Mouse (Mus musculus): Measurements from ENCODE around the gene Slc28a1. TPM values are rescaled to one million over a fixed set of nuclear protein-coding genes. Genes with fewer than 3 reads are reported as not detected.
"Not testable (repeated sequence)": the region's sequence is repeated elsewhere in the genome, so short reads cannot be mapped to it uniquely, and the experiment has no call there.

Gene Slc28a1
- total RNA-seq, 2 experiments from 2014 or later, result 0.19 to 0.20 TPM

- DNase-seq, result no peak
Observed at GRCm38 (mm10) chr7:81125215-81126175, 10.9 kb downstream of the Slc28a1 start.

DNA sequence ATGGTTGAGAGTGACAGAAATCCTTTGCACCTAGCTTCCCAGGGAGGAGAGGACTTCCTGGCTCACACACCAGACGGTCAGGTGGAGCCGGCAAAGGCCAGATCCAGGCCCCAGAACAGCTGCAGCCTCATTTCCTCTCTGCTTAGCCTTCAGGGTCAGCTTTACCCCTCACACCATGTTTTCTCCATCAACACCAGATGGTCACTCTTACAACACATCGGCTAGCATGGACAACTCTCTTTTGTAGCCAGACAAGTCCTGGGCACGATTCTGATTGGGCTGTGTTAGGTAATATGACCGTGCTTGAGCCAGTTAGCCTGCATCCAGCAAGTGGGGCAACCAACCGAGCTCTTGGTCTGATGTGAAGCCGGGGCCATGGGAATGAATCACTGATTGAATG lies 17.3 kb downstream of the Slc28a1 start:
- peak; percentile 62 for DNase-seq

DNA sequence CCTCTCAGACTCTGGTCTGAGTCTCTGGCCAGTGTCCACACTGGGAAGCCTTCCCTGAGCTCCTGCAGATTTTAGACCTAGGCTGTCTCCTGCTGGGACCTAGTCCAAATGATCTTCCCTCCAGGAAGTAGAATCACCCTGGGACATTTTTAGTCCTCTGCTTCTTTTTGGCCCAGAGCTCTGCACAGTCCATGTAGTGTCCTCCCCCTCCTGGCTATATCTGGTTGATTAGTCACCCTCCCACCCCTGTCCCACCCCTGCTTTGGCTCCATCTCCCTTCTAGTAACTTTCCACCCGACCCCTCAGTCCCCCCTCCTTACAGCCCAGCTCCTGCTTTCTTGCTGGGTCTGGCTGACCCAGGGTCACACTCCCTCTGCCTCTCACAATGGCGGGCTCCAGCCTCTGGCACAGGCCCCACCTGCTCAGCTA lies 18.3 kb downstream of the Slc28a1 start:
- DNase-seq, result peak; percentile 77

DNA sequence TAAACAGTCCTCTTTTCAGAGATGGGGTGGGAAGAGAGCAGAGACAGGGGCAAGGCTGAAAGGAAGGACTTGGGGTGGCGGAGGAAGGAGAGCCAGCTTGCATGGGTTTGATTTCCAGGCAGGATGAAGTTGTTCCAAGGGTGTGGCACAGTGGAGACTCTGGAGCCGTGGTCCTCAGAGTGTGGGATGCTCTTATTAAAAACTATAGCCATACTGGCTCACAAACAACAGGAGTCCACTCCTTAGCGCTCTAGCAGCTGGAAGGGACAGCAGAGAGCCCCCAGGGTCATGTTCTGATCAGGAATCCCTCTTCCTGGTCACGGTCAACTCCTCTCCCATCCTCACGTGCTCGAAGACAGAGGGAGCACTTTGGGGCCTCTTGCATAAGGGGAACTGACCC lies 18.8 kb downstream of the Slc28a1 start:
- peak; percentile 63 for DNase-seq

- no peak for DNase-seq
Observed at GRCm38 (mm10) chr7:81133941-81134340, 19.3 kb downstream of the Slc28a1 start.

DNA sequence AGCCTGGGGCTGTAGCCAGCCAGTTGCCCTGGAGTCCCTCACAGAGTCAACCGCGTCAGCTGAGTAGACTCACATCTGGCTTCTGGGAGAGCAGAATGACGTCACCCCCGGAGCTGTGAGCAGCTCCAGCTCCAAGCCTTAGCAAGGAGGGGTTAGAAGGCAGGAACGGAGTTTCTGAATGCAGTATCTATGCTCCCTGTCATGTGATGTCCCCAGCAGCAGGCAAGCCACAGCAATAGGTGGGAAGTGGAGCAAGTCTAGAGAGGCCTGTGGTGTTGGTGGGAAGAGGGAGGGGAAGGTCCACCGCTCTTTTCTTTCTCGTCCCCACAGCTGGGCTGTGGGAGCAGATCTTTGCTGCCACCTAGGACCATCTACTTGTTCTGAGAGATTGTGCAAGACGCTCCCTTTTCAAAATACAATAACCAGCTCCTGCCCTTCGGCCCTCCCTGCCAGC lies 20.0 kb downstream of the Slc28a1 start:
- DNase-seq, result peak; percentile 83

DNA sequence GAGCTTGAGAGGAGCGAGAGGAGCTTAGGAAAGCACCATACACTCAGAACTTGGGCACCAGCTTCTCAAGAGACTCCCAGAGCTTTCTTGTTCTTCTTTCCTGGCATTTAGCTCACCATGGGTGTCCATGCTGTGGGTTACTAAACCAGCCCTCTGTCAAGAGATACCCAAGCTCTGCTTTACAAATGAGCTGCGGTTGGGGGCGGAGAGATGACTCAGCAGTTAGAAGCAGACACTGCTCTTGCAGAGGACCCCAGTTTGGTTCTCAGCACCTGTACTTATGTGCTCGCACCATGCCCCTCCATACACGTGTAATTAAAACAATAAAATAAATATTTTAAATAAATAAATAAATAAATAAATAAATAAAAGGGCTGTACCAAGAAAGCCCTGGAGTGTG lies 22.7 kb downstream of the Slc28a1 start:
- DNase-seq, result no peak

DNA sequence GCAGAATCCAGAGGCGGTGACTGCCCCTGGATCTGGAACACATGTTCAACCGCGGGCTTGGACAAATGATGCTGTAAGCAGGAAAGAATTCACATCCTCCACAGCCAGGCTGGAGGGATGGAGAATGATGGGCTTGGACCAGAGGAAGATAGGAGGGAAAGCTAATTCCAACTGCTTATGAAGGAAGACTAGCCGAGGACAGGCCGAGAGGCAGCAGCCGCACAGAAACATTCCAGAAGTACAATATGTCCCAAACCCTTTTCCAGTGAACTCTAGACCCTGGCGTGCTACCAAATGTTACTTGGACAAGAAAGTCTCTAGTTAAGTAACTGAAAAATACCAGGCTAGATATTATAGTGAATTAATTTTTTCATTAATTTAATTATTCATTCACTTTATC lies 24.5 kb downstream of the Slc28a1 start:
- DNase-seq, result peak; percentile 79

GRCm38 (mm10) chr7:81139671-81140404 lies 25.2 kb downstream of the Slc28a1 start:
- DNase-seq, result no peak

DNA sequence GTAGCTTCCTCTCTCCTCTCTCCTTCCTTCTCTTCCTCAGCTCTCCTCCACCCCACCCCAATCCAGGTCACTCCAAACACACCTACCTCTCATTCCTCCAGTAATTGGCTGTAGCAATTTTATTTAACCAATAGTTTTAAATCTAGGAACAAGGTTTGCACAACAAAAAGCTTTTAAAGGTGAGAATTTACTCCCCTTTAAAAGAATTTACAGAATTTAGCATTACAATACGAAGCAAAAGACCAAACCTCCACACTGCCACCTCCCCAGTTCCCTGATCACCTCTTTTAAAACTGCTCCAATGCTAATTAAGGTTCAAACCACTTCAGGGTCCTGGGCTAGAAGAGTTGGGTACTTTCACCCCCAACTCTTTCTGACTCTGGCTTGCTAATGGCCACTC lies 26.9 kb downstream of the Slc28a1 start:
- DNase-seq, result no peak

DNA sequence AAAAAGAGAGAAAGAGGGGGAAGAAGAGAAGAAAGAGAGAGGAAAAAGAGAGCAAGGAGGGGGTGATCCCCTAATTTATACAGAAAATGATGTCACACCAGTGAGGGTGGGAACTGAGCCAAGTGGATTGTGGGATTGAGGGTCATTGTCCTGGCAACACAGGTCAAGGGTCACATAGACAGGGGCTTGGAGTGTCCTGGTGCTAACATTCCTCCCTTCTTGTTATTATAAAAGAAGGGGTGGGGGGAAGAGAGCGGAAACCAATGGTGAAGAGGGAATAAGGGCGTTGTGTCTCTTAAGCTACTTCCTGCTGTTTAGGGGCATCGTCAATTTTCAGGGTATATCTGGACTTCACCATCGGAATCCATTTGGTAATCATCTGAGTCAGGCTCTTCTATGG lies 28.5 kb downstream of the Slc28a1 start:
- not testable (repeated sequence) for DNase-seq

- DNase-seq, result no peak
Observed at GRCm38 (mm10) chr7:81149759-81150158, 35.2 kb downstream of the Slc28a1 start.

GRCm38 (mm10) chr7:81151216-81151615 lies 36.6 kb downstream of the Slc28a1 start:
- DNase-seq, result no peak

- DNase-seq, result no peak
Observed at GRCm38 (mm10) chr7:81152306-81152705, 37.7 kb downstream of the Slc28a1 start.

GRCm38 (mm10) chr7:81152826-81153225 lies 38.2 kb downstream of the Slc28a1 start:
- DNase-seq, result no peak

DNA sequence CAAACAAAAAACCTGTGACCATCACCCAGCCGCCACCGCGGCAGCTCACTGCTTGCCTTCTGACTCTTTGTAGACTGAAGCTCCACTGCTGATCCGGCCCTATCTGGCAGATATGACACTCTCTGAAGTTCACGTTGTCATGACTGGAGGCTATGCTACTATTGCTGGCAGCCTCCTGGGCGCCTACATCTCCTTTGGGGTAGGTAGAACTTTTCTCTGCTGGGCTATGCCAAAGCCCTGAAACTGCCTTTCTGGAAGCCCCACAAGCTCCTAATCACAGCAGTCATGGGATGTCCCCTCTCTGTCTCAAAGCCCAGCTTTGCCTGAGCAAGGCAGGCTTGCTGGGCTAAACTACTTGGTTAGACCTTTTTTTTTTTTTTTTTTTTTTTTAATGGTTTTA lies 38.7 kb downstream of the Slc28a1 start:
- no peak for DNase-seq

- DNase-seq, result not testable (repeated sequence)
Observed at GRCm38 (mm10) chr7:81154244-81154643, 39.6 kb downstream of the Slc28a1 start.

DNA sequence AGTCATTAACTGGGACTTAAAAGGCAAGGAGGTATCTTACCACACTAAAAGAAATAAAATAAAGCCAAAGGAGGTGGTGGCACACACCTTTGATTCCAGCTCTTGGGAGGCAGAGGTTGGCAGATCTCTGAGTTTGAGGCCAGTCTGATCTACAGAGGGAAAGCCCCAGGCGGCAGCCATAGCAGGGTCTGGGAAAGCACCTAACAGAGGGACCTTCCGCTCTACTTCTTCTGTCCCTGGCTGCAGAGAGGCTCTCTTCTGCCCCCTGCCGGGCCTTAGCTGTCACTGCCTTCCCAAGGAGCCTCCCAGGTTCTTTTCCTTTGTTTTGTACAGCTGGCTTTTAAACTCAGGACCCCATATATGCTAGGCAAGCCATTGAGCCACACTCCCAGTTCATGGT lies 40.4 kb downstream of the Slc28a1 start:
- DNase-seq, result peak; percentile 49

DNA sequence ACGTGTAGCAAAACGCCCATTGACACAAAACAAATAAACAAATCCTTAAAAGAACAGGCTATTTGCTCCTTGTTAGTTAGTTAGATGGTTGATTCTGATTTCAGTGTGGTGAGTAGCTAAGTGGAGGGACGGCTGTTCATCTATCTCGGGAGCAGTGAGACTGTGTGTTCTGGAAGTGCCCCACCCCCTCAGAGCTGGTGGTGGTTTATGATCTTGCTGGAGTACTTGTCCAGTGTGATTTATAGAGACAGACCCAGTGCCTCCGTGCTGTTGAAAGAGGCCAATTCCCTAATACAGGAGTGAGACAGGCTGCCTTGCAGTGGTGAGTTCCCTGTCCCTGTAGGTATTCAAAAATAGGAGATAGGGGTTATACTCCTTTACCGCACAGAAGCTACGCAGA lies 44.3 kb downstream of the Slc28a1 start:
- DNase-seq, result no peak

- no peak for DNase-seq
Observed at GRCm38 (mm10) chr7:81161666-81162065, 47.1 kb downstream of the Slc28a1 start.

- DNase-seq, result peak; percentile 52
Observed at GRCm38 (mm10) chr7:81162345-81162744, 47.7 kb downstream of the Slc28a1 start.

- DNase-seq, result no peak
Observed at GRCm38 (mm10) chr7:81164411-81164810, 49.8 kb downstream of the Slc28a1 start.

GRCm38 (mm10) chr7:81167124-81167523 lies 52.5 kb downstream of the Slc28a1 start:
- DNase-seq, result no peak

All from gastrocnemius, postnatal 25 days (tissue).